Mouse (Mus musculus) CH12.LX (cell line): Measurements from ENCODE around the gene Rab33b. TPM values are rescaled to one million over a fixed set of nuclear protein-coding genes. Genes with fewer than 3 reads are reported as not detected.

Source experiments
- DNase-seq: peaks from one replicate; pipeline ENCODE4 v3.0.0-alpha.2; 2013; ENCODE audit errors: extremely low read depth
- H3K27ac ChIP-seq: 2 replicates; pipeline ENCODE4 v1.5.1; 2012; ENCODE audit warnings: low read depth, mild to moderate bottlenecking, control low read depth, moderate library complexity; ENCODE audit not compliant: insufficient read depth
- H3K27me3 ChIP-seq: replicated peaks from 2 replicates; pipeline ENCODE3; 2012; ENCODE audit warnings: inconsistent platforms
- H3K36me3 ChIP-seq, 2 experiments: replicated peaks in 1 of 2; 2 replicates each; pipeline versions ENCODE3 to v1.6.1; 2012; ENCODE audit warnings: inconsistent platforms in 1 of 2, low read length in 1 of 2, mild to moderate bottlenecking in 1 of 2, mixed read lengths in 1 of 2, moderate library complexity in 1 of 2; ENCODE audit not compliant: control insufficient read depth in 1 of 2, insufficient read depth in 1 of 2
- H3K4me1 ChIP-seq, 2 experiments: 2 replicates each; pipeline ENCODE4 v1.6.1; 2012; ENCODE audit warnings: inconsistent platforms in 1 of 2, moderate library complexity in 1 of 2; ENCODE audit not compliant: insufficient read depth in 2 of 2, control insufficient read depth in 1 of 2
- H3K4me2 ChIP-seq: 2 replicates; pipeline ENCODE4 v1.6.1; 2012; ENCODE audit warnings: low read depth, mild to moderate bottlenecking, control low read depth; ENCODE audit not compliant: poor library complexity, insufficient read depth, severe bottlenecking
- H3K4me3 ChIP-seq, 3 experiments: fragments of 150-350 bp in 1 of 3; sonication (generic) in 1 of 3; replicated peaks in 1 of 3; 2 replicates each; pipeline versions ENCODE3 to v1.5.1; 2011 to 2012; ENCODE audit warnings: low read depth in 2 of 3, low read length in 2 of 3, mild to moderate bottlenecking in 2 of 3, moderate library complexity in 2 of 3, control low read depth in 1 of 3, improper control_type of control experiment in 1 of 3, inconsistent platforms in 1 of 3, mixed read lengths in 1 of 3; ENCODE audit not compliant: poor library complexity in 1 of 3
- H3K79me2 ChIP-seq: replicated peaks from 2 replicates; pipeline ENCODE4 v1.6.1; 2012; ENCODE audit warnings: mild to moderate bottlenecking, moderate library complexity; ENCODE audit not compliant: control insufficient read depth, poor library complexity, insufficient read depth, severe bottlenecking; ENCODE audit errors: extremely low read depth
- H3K9ac ChIP-seq: 2 replicates; pipeline ENCODE4 v1.6.1; 2012; ENCODE audit warnings: low read depth, mild to moderate bottlenecking, control low read depth, moderate library complexity; ENCODE audit not compliant: insufficient read depth
- H3K9me3 ChIP-seq: replicated peaks from 2 replicates; pipeline ENCODE3; 2012; ENCODE audit warnings: low read length, inconsistent platforms, mixed read lengths
- CHD2 ChIP-seq: IDR thresholded peaks from 2 replicates; pipeline ENCODE4 v1.6.1; 2011; ENCODE audit warnings: low read length, improper control_type of control experiment
- CTCF ChIP-seq, 2 experiments: IDR thresholded peaks in 1 of 2; conservative IDR thresholded peaks in 1 of 2; 2 replicates each; pipeline ENCODE4 v1.5.1; 2011 to 2012; ENCODE audit warnings: low read depth in 2 of 2, low read length in 2 of 2, improper control_type of control experiment in 1 of 2, inconsistent platforms in 1 of 2, mild to moderate bottlenecking in 1 of 2, moderate library complexity in 1 of 2
- ELF1 ChIP-seq: IDR thresholded peaks from 2 replicates; pipeline ENCODE4 v1.6.1; 2014; ENCODE audit warnings: low read depth, mild to moderate bottlenecking, inconsistent platforms, low read length, improper control_type of control experiment
- HCFC1 ChIP-seq: IDR thresholded peaks from 2 replicates; pipeline ENCODE4 v1.6.1; 2012; ENCODE audit warnings: low read depth, mild to moderate bottlenecking, inconsistent platforms, low read length, improper control_type of control experiment
- JUN ChIP-seq: IDR thresholded peaks from 2 replicates; pipeline ENCODE4 v1.6.1; 2011; ENCODE audit warnings: low read depth, mild to moderate bottlenecking, low read length, improper control_type of control experiment, moderate library complexity; ENCODE audit not compliant: insufficient read depth
- JUND ChIP-seq: conservative IDR thresholded peaks from 2 replicates; pipeline ENCODE4 v1.6.1; 2011; ENCODE audit warnings: low read depth, low read length, improper control_type of control experiment
- MAFK ChIP-seq: IDR thresholded peaks from 2 replicates; pipeline ENCODE4 v1.6.1; 2011; ENCODE audit warnings: low read length, improper control_type of control experiment; ENCODE audit not compliant: insufficient replicate concordance
- MYC ChIP-seq: IDR thresholded peaks from 2 replicates; pipeline ENCODE4 v1.6.1; 2011; ENCODE audit warnings: low read depth, mild to moderate bottlenecking, improper control_type of control experiment, low read length
- NELFE ChIP-seq: IDR thresholded peaks from 2 replicates; pipeline ENCODE4 v1.6.1; 2011; ENCODE audit warnings: low read depth, low read length, improper control_type of control experiment
- POLR2A ChIP-seq: IDR thresholded peaks from 2 replicates; pipeline ENCODE4 v1.6.1; 2011; ENCODE audit warnings: low read depth, mild to moderate bottlenecking, improper control_type of control experiment, low read length
- RAD21 ChIP-seq: IDR thresholded peaks from 2 replicates; pipeline ENCODE4 v1.6.1; 2011; ENCODE audit warnings: low read depth, mild to moderate bottlenecking, low read length, improper control_type of control experiment, moderate library complexity
- SMC3 ChIP-seq: IDR thresholded peaks from 2 replicates; pipeline ENCODE4 v1.6.1; 2011; ENCODE audit warnings: low read depth, low read length, improper control_type of control experiment
- USF1 ChIP-seq: IDR thresholded peaks from 2 replicates; pipeline ENCODE4 v1.6.1; 2014; ENCODE audit warnings: low read depth, mild to moderate bottlenecking, inconsistent platforms, low read length, improper control_type of control experiment
- ZNF384 ChIP-seq: IDR thresholded peaks from 2 replicates; pipeline ENCODE4 v1.6.1; 2012; ENCODE audit warnings: low read depth, low read length, improper control_type of control experiment, inconsistent platforms
- dilution Hi-C: fragments of 300-500 bp; cut with MboI; formaldehyde crosslinking; loops from 2 replicates; pipeline ENCODE4 v1.14.3; 2020; ENCODE audit warnings: low sequenced_read_pairs; ENCODE audit not compliant: extremely low pct_unique_long_range_greater_than_20kb, extremely low pct_ligation_motif_present
- in situ Hi-C: fragments of 300-500 bp; cut with MboI; formaldehyde crosslinking; loops from 3 replicates; pipeline ENCODE4 v1.14.3; 2019; ENCODE audit warnings: low sequenced_read_pairs, low pct_ligation_motif_present, low pct_unique_long_range_greater_than_20kb, mixed read lengths
- polyA plus RNA-seq: library from polyadenylated mRNA; unstranded; fragments of >175 nt; gene quantifications from 2 replicates; pipeline ENCODE4 v1.2.1, GENCODE M21; 2012; ENCODE audit warnings: low read depth; ENCODE audit not compliant: insufficient read length
- total RNA-seq, 2 experiments: library from RNA; depleted of rRNA; stranded (reverse); fragments of 300-350 nt in 1 of 2; fragments of >200 nt in 1 of 2; gene quantifications; 2 replicates each; pipeline ENCODE4 v1.2.3; 2012 to 2014

Rab33b gene
- total and polyA plus RNA-seq, 3 experiments, result 4.8 to 9.9 (median 7.0) TPM

DNA sequence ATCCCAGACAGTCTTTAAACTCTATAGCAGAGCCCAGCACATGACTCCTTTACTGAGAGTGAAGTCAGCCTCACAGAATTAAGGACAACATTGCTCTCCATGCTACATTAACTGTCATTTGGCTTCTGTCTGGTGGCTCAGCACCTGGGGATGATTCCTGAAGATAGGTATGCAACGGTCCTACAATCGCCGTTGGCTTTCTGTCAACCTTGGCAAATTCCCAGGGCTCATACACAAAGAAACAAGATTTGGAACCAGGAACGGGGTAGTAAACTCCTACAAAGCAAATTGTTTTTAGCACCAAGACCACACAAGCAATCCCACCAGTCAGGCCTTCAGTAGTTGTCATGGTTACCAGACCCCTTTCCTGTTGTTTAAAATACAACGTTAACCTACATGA, 49.9 kb downstream of the Rab33b start:
- H3K79me2 ChIP-seq, result 0 out of 2 replicates have a peak, but pooled peaks cover 4% of the 10 kb centered on the region
- no peak overlapping the region for H3K27ac ChIP-seq
- no peak for DNase-seq
- in situ Hi-C loops, result no loop called here
- no peak overlapping the region for H3K9ac ChIP-seq
- no peak overlapping the region for H3K4me3 ChIP-seq
- dilution Hi-C loops, result no loop called here
- no peaks in the 10 kb centered on the region for H3K9me3 ChIP-seq
- peaks cover 79 to 95% of the 10 kb centered on the region in 2 experiments for H3K36me3 ChIP-seq
- peaks cover 0 to 5% of the 10 kb centered on the region in 2 experiments; a peak in 1 of 4 replicates for H3K4me1 ChIP-seq
- no peak overlapping the region for H3K4me2 ChIP-seq
- TF ChIP-seq ELF1 (no peak), HCFC1 (no peak), POLR2A (no peak), ZNF384 (no peak), NELFE (no peak)
- H3K27me3 ChIP-seq, result no peaks in the 10 kb centered on the region

DNA sequence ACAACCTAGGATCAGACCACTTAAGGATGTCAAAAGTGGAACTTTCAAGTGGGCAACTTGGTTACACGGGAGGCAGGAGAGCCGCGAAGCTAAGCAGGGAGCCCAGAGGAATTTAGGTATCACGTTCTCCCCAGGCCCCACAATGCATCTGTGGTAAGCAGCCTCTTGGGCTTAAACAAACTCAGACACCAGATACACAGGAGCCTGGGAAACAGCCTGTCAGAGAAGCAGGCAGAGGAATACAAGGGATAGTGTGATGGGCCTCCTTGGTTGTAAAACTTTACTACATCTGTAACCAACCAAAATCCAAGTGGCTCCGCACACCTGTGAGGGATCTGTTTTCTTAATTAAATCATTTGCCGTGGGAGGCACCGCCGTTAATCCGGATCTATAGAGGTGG, 50.3 kb downstream of the Rab33b start:
- no peak overlapping the region for H3K4me2 ChIP-seq
- TF ChIP-seq NELFE (no peak), JUND (no peak), MYC (no peak), MAFK (no peak)
- TF ChIP-seq, all 38 proteins: peak for 0
- H3K4me3 ChIP-seq, result no peak overlapping the region
- no peak for DNase-seq
- no peaks in the 10 kb centered on the region for H3K9me3 ChIP-seq
- in situ Hi-C loops (no loop called here), dilution Hi-C loops (no loop called here)
- no peak overlapping the region for H3K27ac ChIP-seq
- peaks cover 79 to 95% of the 10 kb centered on the region in 2 experiments for H3K36me3 ChIP-seq
- peaks cover 0 to 5% of the 10 kb centered on the region in 2 experiments; a peak in 1 of 4 replicates for H3K4me1 ChIP-seq
- no peak overlapping the region for H3K9ac ChIP-seq
- no peaks in the 10 kb centered on the region for H3K27me3 ChIP-seq
- 0 out of 2 replicates have a peak, but pooled peaks cover 4% of the 10 kb centered on the region for H3K79me2 ChIP-seq

DNA sequence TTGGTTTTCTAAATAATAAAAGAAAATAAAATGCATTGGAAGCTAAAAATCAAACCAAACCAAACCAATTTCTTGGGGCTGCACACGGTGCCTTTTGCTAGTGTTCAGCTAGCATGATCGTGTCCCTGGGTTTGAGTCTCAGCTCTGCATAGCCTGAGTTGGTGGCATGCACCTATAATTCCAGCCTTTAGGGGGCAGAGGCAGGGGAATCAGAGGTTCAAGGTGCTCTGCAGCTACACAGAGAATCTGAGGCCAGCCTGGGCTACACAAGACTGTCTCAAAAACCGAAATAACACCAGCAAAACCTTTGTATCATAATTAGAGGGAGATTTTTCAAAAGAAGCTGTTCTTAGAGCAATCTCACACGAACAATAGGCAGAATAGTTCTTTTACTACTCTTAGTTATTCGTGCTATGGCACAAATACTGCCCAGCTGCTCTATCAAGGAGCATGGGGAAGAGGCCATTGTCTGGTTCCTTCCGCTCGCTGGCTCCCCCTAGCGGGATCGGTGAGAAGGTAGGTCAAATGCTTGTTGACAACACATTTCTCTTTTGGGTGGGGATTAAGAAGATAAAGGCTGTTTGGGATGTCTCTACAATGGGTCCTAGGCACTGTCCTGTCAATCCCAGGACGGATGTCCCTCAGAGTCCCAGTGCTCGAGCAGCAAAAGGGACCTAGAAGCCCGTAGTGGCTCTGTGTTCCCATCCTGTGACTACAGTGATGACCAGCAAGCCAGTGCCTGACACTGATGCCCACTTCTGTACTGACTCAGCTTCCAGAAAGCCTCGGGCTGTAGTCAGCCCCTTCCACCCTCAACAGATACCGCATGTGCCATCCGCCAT, 56.1 kb downstream of the Rab33b start:
- Histone ChIP-seq H3K9me3 (no peaks in the 10 kb centered on the region), H3K9ac (no peak overlapping the region), H3K4me2 (no peak overlapping the region), H3K27ac (no peak overlapping the region), H3K4me3 (no peak overlapping the region), H3K79me2 (peaks cover 6% of the 10 kb centered on the region; the same call in 1 of the 2 replicates), H3K4me1 (peaks cover 0 to 5% of the 10 kb centered on the region in 2 experiments; a peak in 1 of 4 replicates), H3K36me3 (peaks cover 72 to 95% of the 10 kb centered on the region in 2 experiments), H3K27me3 (no peaks in the 10 kb centered on the region)
- in situ Hi-C loops (no loop called here), dilution Hi-C loops (no loop called here)
- peak; percentile 79 for DNase-seq
- TF ChIP-seq USF1 (no peak), SMC3 (peak; percentile 72), RAD21 (peak; percentile 55), MYC (0 out of 2 replicates have a peak, but pooled peaks have one; percentile 31), CHD2 (no peak), ZNF384 (0 out of 2 replicates have a peak, but pooled peaks have one; percentile 13), CTCF (conservative IDR thresholded peaks at IDR 0.05 in 1 of 2, IDR thresholded peaks at IDR 0.05 in 1 of 2; ENCODE audit: low read depth in 2 of 2, low read length in 2 of 2) (peak; percentile 79 to 86), JUN (no peak), ELF1 (0 out of 2 replicates have a peak, but pooled peaks have one; percentile 26)
